Mouse (Mus musculus) heart, postnatal 0 days (tissue): ENCODE measurements around the gene Resp18. TPM values are rescaled to one million over a fixed set of nuclear protein-coding genes. Genes with fewer than 3 reads are reported as not detected.
"Not testable (repeated sequence)": the region's sequence is repeated elsewhere in the genome, so short reads cannot be mapped to it uniquely, and the experiment has no call there.

Source experiments
- ATAC-seq: fragments of 200-750 bp; cut with Nextera tagmentation; 2 replicates; pipeline ENCODE4 v1.8.0; 2017; ENCODE audit warnings: low read depth, moderate number of reproducible peaks, moderate library complexity; ENCODE audit not compliant: insufficient read depth
- DNase-seq: peaks from one replicate; pipeline ENCODE4 v3.0.0-alpha.2; 2016; ENCODE audit warnings: low spot score
- H3K27ac ChIP-seq: fragments of 300-500 bp; sonication (generic); 2 replicates; pipeline ENCODE4 v1.5.1; 2014; ENCODE audit warnings: low read depth, mild to moderate bottlenecking
- H3K27me3 ChIP-seq: fragments of 300-500 bp; sonication (generic); 2 replicates; pipeline ENCODE4 v1.6.1; 2014; ENCODE audit warnings: low read length, mixed read lengths; ENCODE audit not compliant: control insufficient read depth, insufficient read depth
- H3K36me3 ChIP-seq: fragments of 300-500 bp; sonication (generic); replicated peaks from 2 replicates; pipeline ENCODE4 v1.6.1; 2014; ENCODE audit warnings: low read length, mixed read lengths; ENCODE audit not compliant: control insufficient read depth, insufficient read depth
- H3K4me1 ChIP-seq: fragments of 300-500 bp; sonication (generic); 2 replicates; pipeline ENCODE4 v1.6.1; 2014; ENCODE audit warnings: antibody characterized with exemption; ENCODE audit not compliant: control insufficient read depth, insufficient read depth
- H3K4me2 ChIP-seq: fragments of 300-500 bp; sonication (generic); 2 replicates; pipeline ENCODE4 v1.6.1; 2014; ENCODE audit warnings: low read depth, mild to moderate bottlenecking, low read length, moderate library complexity
- H3K4me3 ChIP-seq: fragments of 300-500 bp; sonication (generic); 2 replicates; pipeline ENCODE4 v1.5.1; 2014; ENCODE audit warnings: low read depth, low read length
- H3K9ac ChIP-seq: fragments of 300-500 bp; sonication (generic); replicated peaks from 2 replicates; pipeline ENCODE4 v1.6.1; 2014; ENCODE audit warnings: low read depth, low read length, mixed read lengths
- H3K9me3 ChIP-seq: fragments of 300-500 bp; sonication (generic); replicated peaks from 2 replicates; pipeline ENCODE4 v1.6.1; 2016; ENCODE audit warnings: low read length; ENCODE audit not compliant: control insufficient read depth
- CTCF ChIP-seq: IDR thresholded peaks from 2 replicates; pipeline ENCODE4 v1.5.1; 2016; ENCODE audit warnings: antibody characterized with exemption, control low read depth, low read depth
- EP300 ChIP-seq: IDR thresholded peaks from 2 replicates; pipeline ENCODE4 v1.6.1; 2016; ENCODE audit warnings: antibody characterized with exemption, low read depth
- WGBS: fragments of 180-500 bp; shearing (Covaris S2); extraction: QIAGEN DNeasy Blood & Tissue Kit; methylation state at CpG from one replicate; pipeline ENCODE4 v1.1.7; 2014; 5-methylcytosine and 5-hydroxymethylcytosine counted together
- polyA plus RNA-seq: library from polyadenylated mRNA; unstranded; fragments of >200 nt; fragmentation: Nextera tagmentation; extraction: Ambion mirVana; gene quantifications from 2 replicates; pipeline ENCODE4 v1.2.1, GENCODE M21; 2015
- total RNA-seq: library from RNA; depleted of rRNA; stranded (reverse); fragments of >200 nt; gene quantifications from 2 replicates; pipeline ENCODE4 v1.2.3, GENCODE M21; 2014; ENCODE audit warnings: low replicate concordance

The Resp18 gene
- total and polyA plus RNA-seq, 2 experiments from 2014 or later = not detected

DNA sequence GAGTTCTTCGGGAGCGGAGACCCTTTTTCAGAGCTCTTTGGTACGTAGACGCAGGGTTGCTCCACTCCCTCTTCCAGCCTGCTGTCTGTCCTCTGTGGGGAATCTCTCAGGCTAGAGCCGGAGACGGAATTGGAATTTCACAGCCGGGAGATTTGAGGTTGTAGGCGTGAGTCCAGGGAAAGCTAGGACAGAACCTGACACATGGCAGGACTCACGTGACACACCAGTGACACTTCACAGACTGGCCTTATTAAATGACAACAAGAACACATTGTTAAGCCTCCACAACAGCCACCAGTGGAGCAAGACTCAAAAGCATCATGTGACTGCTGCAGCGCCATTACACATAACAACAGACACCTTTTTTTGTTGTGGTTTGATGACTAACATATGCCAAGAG is 38.6 kb downstream of the Resp18 start:
- H3K27ac ChIP-seq = peak overlapping the region; percentile 13
- ATAC-seq = 0 out of 2 replicates have a peak, but pooled peaks have one; percentile 4
- H3K4me2 ChIP-seq = no peak overlapping the region
- peak; percentile 37 for DNase-seq
- TF ChIP-seq EP300 = no peak
- no peak for TF ChIP-seq CTCF
- 55% methylated on average over 10 of the region's 10 CpGs for WGBS
- no peaks in the 10 kb centered on the region; the same call in 1 of the 2 replicates for H3K4me1 ChIP-seq
- no peak overlapping the region for H3K4me3 ChIP-seq
- no peaks in the 10 kb centered on the region for H3K9me3 ChIP-seq
- peaks cover 47% of the 10 kb centered on the region for H3K36me3 ChIP-seq
- no peak overlapping the region for H3K9ac ChIP-seq
- no peaks in the 10 kb centered on the region for H3K27me3 ChIP-seq

DNA sequence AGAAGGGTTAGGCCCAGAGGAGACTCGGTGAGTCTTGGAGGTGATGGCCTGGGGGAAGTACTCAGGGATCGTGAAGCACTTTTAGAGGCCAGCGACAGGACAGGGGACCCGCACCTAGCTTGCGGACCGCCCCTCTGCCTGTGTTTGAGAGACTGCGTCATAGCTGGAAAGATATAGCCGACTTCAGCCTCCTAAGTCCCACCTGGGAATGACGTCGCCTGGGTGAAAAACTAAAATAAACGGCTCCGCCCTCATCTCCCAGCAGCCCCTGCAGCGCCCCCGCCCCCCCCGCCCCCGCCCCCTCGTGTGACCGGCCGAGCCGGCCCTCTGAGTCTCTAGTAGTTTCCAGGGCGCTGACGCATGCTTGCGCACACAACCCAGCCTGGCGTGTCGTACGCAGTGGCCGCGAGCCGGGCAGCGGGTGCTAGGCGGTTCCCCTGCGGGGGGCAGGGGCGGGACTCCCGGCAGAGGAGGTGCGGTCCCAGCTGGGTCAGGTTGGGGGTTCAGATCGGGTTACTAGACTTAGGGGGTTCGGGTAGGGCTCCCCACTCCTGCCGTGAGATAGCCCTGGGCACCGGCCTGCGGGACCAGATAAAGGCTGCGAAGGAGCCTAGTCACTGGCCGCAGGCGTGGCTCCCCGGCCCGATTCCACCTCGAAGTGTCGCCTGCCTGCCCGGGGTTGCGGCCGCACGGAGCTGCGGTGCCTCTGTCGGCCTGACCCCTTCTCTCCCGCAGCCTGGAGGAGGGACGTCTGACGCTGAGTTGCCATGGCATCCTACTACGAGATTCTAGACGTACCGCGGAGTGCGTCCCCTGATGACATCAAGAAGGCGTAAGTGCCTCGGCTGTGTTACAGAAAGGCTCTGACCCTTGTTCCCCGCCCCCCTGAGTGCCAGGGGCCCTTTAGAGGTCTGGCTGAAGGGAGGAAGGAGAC is 41.8 kb downstream of the Resp18 start, which contains the start of gene Dnajb2:
TSS of gene Dnajb2 (plus strand) at position 290 of the 934 bp plus-strand sequence.
- H3K4me1 ChIP-seq = no peaks in the 10 kb centered on the region; the same call in 1 of the 2 replicates
- peak within 1 kb of the TSS; percentile 94 for H3K27ac ChIP-seq
- H3K9ac ChIP-seq = peak within 1 kb of the TSS; percentile 79
- no peak for TF ChIP-seq EP300
- no peak for TF ChIP-seq CTCF
- H3K4me3 ChIP-seq = peak within 1 kb of the TSS; percentile 72
- no peaks in the 10 kb centered on the region for H3K27me3 ChIP-seq
- under 1% methylated on average over 63 of the region's 64 CpGs for WGBS
- peak; percentile 92 for ATAC-seq
- peak within 1 kb of the TSS; percentile 93 for H3K4me2 ChIP-seq
- DNase-seq = peak; percentile 88
- H3K36me3 ChIP-seq = peaks cover 21% of the 10 kb centered on the region
- H3K9me3 ChIP-seq = no peaks in the 10 kb centered on the region

DNA sequence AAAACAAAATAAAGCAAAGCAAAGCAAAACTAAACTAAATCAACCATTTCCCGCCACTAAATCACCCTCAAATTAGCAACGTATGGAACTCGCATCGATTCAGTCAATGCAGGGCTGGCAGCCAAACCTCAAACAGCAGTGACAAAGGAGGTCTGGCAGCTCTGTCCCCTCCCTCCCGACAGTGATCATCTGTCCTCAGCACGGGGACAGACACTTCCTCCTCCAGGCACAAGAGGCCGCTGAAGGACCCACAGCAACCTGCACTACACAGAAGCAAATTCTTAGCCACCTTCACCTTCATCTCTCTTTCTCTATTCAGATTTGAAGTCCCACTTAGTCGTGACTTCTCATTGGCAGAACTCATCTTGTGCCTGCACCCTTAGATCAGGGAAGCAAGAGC is 43.6 kb downstream of the Resp18 start:
- DNase-seq = peak; percentile 88
- no peak overlapping the region for H3K4me2 ChIP-seq

DNA sequence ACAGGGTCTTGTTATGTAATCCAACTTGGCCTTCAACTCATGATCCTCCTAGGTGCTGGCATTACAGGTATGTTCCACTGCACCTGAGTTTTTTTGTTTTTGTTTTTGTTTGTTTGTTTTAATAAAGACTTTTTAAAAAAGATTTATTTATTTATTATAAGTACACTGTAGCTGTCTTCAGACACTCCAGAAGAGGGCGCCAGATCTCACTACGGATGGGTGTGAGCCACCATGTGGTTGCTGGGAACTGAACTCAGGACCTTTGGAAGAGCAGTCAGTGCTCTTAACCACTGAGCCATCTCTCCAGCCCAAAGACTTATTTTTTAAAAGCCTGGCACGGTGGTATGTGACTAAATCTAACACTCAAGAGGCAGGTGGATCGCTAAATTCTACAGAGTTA is 45.7 kb downstream of the Resp18 start:
- not testable (repeated sequence) for H3K9ac ChIP-seq, H3K27ac ChIP-seq, DNase-seq, H3K4me2 ChIP-seq, H3K4me1 ChIP-seq, ATAC-seq, H3K4me3 ChIP-seq, H3K9me3 ChIP-seq, H3K36me3 ChIP-seq, H3K27me3 ChIP-seq
- WGBS = 66% methylated on average over 4 of the region's 4 CpGs

More for the DNA sequence above, 43.6 kb downstream of the Resp18 start:
- Histone ChIP-seq H3K9me3 (no peaks in the 10 kb centered on the region), H3K36me3 (peaks cover 6% of the 10 kb centered on the region), H3K4me1 (no peaks in the 10 kb centered on the region; the same call in 1 of the 2 replicates), H3K4me3 (no peak overlapping the region), H3K27me3 (no peaks in the 10 kb centered on the region), H3K27ac (no peak overlapping the region), H3K9ac (no peak overlapping the region)
- TF ChIP-seq CTCF (peak; percentile 79), EP300 (no peak)
- peak; percentile 53 for ATAC-seq
- under 1% methylated on average over 8 of the region's 8 CpGs for whole genome bisulfite sequencing

DNA sequence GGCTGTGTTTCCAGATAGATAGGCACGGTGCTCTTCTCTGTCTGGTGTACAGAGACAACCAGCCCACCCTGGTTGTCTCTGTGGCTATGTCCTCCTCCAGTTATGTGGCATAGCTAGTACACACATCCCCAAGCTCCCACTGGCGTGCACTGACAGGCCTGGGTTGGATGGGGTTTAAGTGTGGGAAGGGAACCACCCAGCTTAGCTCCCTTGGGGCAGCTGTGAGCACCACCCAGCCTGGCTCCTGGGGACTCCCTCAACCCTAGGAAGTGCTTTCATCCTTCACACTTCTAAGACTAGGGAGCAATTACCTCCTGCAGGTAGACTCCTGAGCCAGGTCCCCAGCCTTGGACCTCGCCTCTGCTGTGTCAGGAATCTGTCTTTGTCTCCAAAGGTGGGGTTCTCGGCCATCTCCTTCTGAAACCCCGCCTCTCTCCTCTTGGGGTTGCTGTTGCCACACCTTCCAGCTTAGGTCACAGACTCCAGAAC is 46.5 kb downstream of the Resp18 start, which contains the start of gene A630095N17Rik:
TSS of gene A630095N17Rik (minus strand) at position 439 of the 489 bp plus-strand sequence.
- H3K36me3 ChIP-seq = no peaks in the 10 kb centered on the region
- ATAC-seq (no peak), DNase-seq (no peak)
- no peak within 1 kb of the TSS for H3K4me3 ChIP-seq
- H3K27me3 ChIP-seq = no peaks in the 10 kb centered on the region
- peaks cover 4% of the 10 kb centered on the region; the same call in 1 of the 2 replicates for H3K4me1 ChIP-seq
- TF ChIP-seq CTCF (no peak), EP300 (no peak)
- H3K4me2 ChIP-seq = no peak within 1 kb of the TSS
- 65% methylated on average over 5 of the region's 5 CpGs for WGBS
- no peak within 1 kb of the TSS for H3K9ac ChIP-seq
- no peaks in the 10 kb centered on the region for H3K9me3 ChIP-seq
- no peak within 1 kb of the TSS for H3K27ac ChIP-seq
